Mouse (Mus musculus) urinary bladder, postnatal 4 days (tissue): ENCODE results near the gene Tpgs1.

Experiments
- DNase-seq, 2 experiments: peaks; one replicate each; pipeline ENCODE4 v3.0.0; 2021 to 2022; ENCODE audit warnings: low spot score in 2 of 2

Tpgs1 gene

GRCm38 (mm10) chr10:79712499-79713126 lies 43.4 kb downstream of the Tpgs1 start:
- DNase-seq = peak; percentile 69 to 86

GRCm38 (mm10) chr10:79713163-79713562 lies 44.0 kb downstream of the Tpgs1 start:
- no peak for DNase-seq

- no peak for DNase-seq
These were observed 45.8 kb downstream of the Tpgs1 start for GRCm38 (mm10) chr10:79714996-79715395.

GRCm38 (mm10) chr10:79716254-79716987 lies 47.3 kb downstream of the Tpgs1 start, which contains the start of gene Hcn2:
Gene Hcn2, plus strand, starts transcription at chr10:79716634.
- no peak for DNase-seq

GRCm38 (mm10) chr10:79716988-79717355 lies 47.8 kb downstream of the Tpgs1 start:
- no peak for DNase-seq

GRCm38 (mm10) chr10:79717640-79718357 lies 48.6 kb downstream of the Tpgs1 start:
- DNase-seq = peak in 1 of 2 experiments; percentile 80

- DNase-seq = no peak
These were observed 51.9 kb downstream of the Tpgs1 start for GRCm38 (mm10) chr10:79721089-79721488.

GRCm38 (mm10) chr10:79723047-79723446 lies 53.9 kb downstream of the Tpgs1 start:
- no peak for DNase-seq

- no peak for DNase-seq
These were observed 54.5 kb downstream of the Tpgs1 start for GRCm38 (mm10) chr10:79723692-79724091.
